Mouse (Mus musculus) layer of hippocampus, adult 6 months (tissue): Measurements from ENCODE around the gene Ankrd33. TPM values are rescaled to one million over a fixed set of nuclear protein-coding genes. Genes with fewer than 3 reads are reported as not detected.

Source experiments
- long read RNA-seq, 2 experiments: library from polyadenylated mRNA; unstranded; transcript quantifications; one replicate each; pipeline ENCODE4 v2.0.0; 2019 to 2020
- polyA plus RNA-seq: library from polyadenylated mRNA; unstranded; fragments of <200 nt; fragmentation: Nextera tagmentation; gene quantifications from 2 replicates; pipeline ENCODE4 v1.2.3, GENCODE M21; 2021

Gene Ankrd33
- polyA plus RNA-seq, result not detected in 2 replicates
- long read RNA-seq, experiment 1, result 0 reads
- long read RNA-seq, experiment 2, result 0 reads

DNA sequence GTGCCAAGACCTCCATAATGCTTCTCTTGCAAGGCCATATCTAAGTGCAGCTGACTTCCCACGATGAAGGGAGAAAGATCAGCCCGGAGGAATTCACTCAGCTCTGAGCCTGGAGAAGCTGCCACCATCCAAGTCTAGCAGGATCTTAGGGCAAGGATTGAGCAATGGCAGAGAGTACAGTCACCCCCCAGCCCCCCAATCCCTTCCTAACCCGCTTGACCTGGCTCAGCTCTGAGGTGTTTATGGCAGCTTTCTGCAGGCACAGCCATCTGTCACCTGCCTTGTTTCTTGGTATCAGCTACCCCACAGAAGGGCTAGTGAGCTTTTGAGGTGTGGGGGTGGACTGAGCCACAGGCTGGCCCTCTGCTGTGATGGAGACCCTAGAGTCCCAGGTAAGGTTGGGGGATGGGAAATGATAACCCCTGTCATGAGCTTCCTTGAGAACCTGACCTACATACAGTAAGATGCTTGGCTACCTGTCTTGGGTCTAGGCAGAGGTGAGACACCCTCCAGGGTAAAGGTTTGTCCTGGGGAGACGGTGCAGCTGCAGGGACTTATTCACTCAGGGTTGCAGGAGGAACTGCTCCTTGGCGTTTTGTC is at the start of gene Ankrd33:
Gene Ankrd33, plus strand, starts transcription at position 245 of the 600 bp plus-strand sequence.

DNA sequence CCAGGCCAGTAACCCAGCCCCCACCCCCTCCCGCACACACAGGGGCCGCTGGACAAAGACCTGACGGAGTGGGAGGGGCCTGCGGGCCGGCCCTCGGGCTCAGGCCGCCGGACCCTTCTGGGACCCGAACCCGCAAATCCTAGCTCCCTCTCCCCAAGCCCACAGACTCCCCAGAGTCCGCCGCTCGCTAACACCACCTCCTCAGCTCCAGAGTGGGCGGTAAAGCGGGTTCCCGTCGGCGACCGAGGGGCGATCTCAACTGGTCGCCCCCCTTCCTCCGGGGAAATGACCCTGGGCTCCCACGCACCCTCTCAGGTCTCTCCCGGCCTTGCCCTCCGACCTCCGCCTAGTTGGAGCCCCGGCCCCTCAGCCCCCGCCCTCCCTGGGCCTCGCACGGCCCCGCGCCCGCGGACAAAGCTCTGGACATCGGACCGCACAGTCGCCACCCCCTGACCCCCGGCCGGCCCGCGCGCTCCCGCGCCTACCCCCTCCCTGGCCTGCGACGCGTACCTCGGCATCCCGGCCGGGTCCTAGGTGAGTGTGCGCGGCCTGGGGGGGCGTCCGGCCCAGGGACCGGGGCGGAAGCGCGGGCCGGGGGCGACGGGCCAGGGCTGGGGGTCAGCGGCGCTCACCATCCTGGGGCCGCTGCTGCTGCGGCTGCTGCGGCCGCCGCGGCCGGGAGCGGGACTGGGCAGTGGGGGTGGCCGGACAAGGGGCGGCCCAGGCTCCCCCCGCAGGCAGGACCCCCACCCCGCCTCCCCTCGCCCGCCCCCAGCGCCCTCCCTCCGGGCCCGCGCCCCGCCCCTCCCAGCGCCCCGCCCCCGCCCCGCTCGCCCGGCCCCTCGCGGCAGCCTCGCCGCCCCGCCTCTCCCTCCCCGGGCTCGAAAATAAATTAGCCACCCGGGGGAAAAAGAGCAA is 37.5 kb upstream of the Ankrd33 start, which contains the start of gene Fignl2:
Gene Fignl2, minus strand, starts transcription at position 755 of the 918 bp plus-strand sequence.

DNA sequence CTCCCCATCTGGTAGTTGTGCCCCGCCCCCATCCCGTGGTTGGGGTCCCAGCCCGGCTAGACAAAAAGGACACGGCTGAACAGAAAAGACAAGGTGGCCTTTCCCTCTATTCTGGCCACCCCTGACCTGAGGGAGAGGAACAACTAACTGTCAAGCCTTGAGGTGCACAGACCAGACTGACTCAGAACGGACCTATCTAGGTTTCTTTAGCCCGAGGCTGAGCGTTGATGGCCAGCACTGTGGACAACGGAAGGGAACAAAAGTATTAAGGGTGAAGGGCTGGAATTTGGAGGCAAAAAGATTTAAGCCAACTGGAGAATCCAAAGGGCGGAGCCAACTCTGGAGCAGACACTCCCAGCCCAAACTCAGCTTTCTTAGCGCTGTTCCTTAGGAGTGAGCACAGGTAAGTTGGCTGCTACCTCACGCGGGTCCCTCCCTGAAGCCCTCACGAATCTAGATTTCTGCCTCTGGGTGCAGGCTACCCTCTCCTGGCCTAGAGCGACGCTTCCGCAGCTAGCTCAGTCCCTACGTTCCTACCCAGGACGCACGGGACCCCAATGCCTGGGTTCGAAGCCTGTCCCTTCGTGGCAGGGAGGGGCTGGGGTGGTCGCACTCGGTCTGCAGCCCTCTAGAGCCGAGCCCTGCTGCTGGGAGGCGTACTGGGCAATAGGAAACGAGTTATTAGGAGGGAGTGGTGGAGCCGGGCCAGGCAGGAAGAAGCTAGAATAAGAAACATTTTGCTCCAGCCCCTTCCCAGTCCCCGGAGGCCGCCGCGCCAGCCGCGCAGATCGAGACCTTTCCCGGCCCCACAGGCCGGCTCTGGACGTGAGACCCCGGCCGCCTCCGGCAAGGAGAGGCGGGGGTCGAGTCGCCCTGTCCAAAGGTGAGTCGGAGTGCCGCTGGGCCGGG is 12.9 kb downstream of the Ankrd33 start, which contains the start of gene Acvrl1:
Gene Acvrl1, plus strand, starts transcription at position 342 of the 909 bp plus-strand sequence.

Other genes starting within 250 kb of the Ankrd33 start
- 17.8 and 19.2 TPM in 2 replicates for gene Scn8a, start 245.9 kb upstream of the Ankrd33 start, polyA plus RNA-seq
- gene Gm47841, start 68.4 kb upstream of the Ankrd33 start, polyA plus RNA-seq, result not detected in 2 replicates
- 0.06 TPM in 1 of 2 replicates, not detected in the other for gene Fignl2, start 37.2 kb upstream of the Ankrd33 start, polyA plus RNA-seq
- 5.1 and 5.8 TPM in 2 replicates for gene Acvrl1, start 12.8 kb downstream of the Ankrd33 start, polyA plus RNA-seq
- gene Acvr1b, start 58.3 kb downstream of the Ankrd33 start, polyA plus RNA-seq, result 4.7 and 5.2 TPM in 2 replicates
- gene Grasp, start 108.4 kb downstream of the Ankrd33 start, polyA plus RNA-seq, result 17.1 and 23.8 TPM in 2 replicates
- 32.4 and 56.3 TPM in 2 replicates for gene Nr4a1, start 138.5 kb downstream of the Ankrd33 start, polyA plus RNA-seq
- gene Atg101, start 168.5 kb downstream of the Ankrd33 start, polyA plus RNA-seq, result 78.2 and 82.9 TPM in 2 replicates
- 0.36 TPM in 2 replicates for gene 6030408B16Rik, start 177.5 kb downstream of the Ankrd33 start, polyA plus RNA-seq